Mouse (Mus musculus): ENCODE results near the gene Ranbp9.

The Ranbp9 gene

GRCm38 (mm10) chr13:43362353-43362752, 118.7 kb downstream of the Ranbp9 start:
- no peak for DNase-seq (ENCODE audit: low spot score)

GRCm38 (mm10) chr13:43360534-43360933, 120.5 kb downstream of the Ranbp9 start:
- DNase-seq (ENCODE audit: low spot score) = no peak

GRCm38 (mm10) chr13:43356346-43357125, 124.5 kb downstream of the Ranbp9 start:
- DNase-seq (ENCODE audit: low spot score) = no peak

- no peak for DNase-seq (ENCODE audit: low spot score)
Observed at GRCm38 (mm10) chr13:43354362-43354761, 126.7 kb downstream of the Ranbp9 start.

- DNase-seq (ENCODE audit: low spot score) = no peak
Observed at GRCm38 (mm10) chr13:43353356-43353755, 127.7 kb downstream of the Ranbp9 start.

Data from left cerebral cortex, adult 11 months (tissue).